Mouse (Mus musculus): ENCODE measurements around the gene Lrtm2. TPM values are rescaled to one million over a fixed set of nuclear protein-coding genes. Genes with fewer than 3 reads are reported as not detected.

Lrtm2 gene
- polyA plus RNA-seq, 1 experiment from 2014 or later = 0.25 TPM

DNA sequence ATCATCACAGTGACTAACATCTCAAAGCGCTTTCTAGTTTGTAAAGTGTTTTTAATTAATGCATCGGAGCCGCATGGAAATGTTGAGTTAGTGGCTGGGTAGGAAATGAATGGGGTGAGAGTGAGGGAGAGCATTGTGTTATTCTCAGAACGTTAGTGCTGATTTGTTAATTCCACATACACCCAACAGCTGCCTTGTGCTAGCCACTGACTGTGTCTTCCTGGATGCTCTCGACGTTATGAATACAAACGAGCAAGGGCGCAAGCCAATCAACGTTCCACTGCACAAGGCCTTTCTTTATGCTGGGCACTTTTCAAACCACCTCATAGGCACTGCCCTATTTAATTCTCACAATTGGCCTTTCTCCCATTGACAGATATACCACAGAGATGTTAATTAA, 11.8 kb downstream of the Lrtm2 start:
- 76% methylated on average over 9 of the region's 9 CpGs for WGBS
- Histone ChIP-seq H3K4me2 (no peak overlapping the region), H3K36me3 (no peaks in the 10 kb centered on the region), H3K27me3 (peaks cover 33% of the 10 kb centered on the region), H3K4me1 (replicated peaks) (no peaks in the 10 kb centered on the region), H3K9me3 (replicated peaks) (peaks cover 5% of the 10 kb centered on the region; the same call in 1 of the 2 replicates), H3K4me3 (no peak overlapping the region), H3K27ac (no peak overlapping the region), H3K9ac (no peak overlapping the region)
- no peak for ATAC-seq (replicated peaks; ENCODE audit: insufficient number of reproducible peaks, insufficient read depth, low FRiP score, low read depth)

DNA sequence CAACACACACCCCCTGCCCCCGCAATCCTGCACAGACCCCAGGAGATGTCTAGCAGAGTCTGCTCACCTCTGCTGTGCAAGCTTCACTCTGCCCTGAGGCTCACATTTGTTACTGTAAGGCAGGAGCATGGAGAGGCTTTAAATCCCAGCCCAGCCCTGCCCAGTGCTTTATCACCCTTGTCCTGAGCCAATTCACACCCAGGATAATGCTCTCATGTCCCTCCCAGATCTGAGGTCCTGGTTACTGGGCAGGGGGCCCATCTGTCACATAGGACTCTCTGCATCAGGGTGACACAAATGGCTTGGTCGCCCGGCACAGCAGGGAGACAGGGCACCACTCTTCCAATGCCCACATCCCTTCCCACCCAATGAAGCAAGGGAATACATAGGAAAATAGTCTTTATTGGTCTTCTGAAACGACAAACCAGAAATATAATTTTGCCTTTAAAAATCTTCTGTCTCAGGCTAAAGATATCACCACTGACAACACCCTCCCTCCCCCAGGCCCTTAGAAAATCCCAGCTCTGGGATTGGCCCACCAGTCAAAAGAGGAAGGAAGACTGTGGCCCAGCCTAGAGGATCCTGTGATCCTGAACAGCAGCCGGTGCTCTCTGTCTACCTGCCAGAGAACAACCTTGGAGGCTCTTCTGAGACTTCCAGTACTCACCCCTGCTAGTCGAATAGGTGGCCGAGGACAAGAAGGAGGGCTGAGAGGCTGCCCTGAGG, 15.7 kb downstream of the Lrtm2 start:
- WGBS = 37% methylated on average over 7 of the region's 7 CpGs
- no peak for ATAC-seq (replicated peaks; ENCODE audit: insufficient number of reproducible peaks, insufficient read depth, low FRiP score, low read depth)

DNA sequence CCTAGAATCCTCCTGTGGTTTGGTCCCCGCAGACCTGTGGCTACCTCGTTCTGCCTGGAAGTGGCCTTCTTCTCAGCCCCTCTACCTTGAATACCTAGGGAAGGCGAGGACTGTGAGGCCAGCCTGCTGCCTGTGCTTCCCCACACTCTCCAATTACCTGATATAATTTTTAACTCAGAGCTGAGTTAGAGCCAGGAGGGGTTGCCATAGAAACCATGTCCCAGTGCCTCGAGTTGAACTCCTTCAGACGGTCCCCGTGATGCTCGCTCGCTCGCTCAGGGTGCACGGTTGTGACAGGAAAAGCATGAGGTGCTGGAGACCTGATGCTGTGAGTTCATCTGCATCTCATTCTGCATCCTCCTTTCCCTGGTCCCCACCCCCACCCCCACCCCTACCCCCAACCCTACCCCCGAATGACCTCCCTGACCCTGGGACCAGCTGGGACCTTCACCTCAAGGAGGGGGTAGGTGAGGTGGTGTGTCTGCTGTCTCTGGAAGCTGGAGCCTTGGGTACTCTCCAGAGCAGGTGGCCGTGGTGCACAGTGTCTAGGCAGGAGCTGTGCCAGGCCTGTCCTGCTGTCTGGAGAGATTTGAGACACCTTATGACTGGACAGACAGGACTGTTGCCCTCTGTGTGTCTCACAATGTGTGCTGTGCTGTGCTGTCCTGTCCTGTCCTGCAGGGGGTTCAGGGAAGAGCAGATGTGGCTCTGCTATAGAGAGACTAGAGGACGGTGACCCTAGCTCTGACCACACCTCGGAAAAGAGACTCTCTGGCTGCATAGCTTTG, 16.8 kb downstream of the Lrtm2 start:
- Histone ChIP-seq H3K4me1 (replicated peaks) (no peaks in the 10 kb centered on the region), H3K4me3 (no peak overlapping the region), H3K27me3 (peaks cover 8% of the 10 kb centered on the region; the same call in 1 of the 2 replicates), H3K4me2 (no peak overlapping the region), H3K27ac (no peak overlapping the region), H3K9me3 (replicated peaks) (no peaks in the 10 kb centered on the region), H3K9ac (no peak overlapping the region), H3K36me3 (no peaks in the 10 kb centered on the region)
- ATAC-seq (replicated peaks; ENCODE audit: insufficient number of reproducible peaks, insufficient read depth, low FRiP score, low read depth) = no peak
- 45% methylated on average over 14 of the region's 14 CpGs for WGBS

More for the DNA sequence above, 15.7 kb downstream of the Lrtm2 start:
- Histone ChIP-seq H3K27me3 (peaks cover 3% of the 10 kb centered on the region; the same call in 1 of the 2 replicates), H3K4me3 (no peak overlapping the region), H3K9me3 (replicated peaks) (peaks cover 5% of the 10 kb centered on the region; the same call in 1 of the 2 replicates), H3K4me1 (replicated peaks) (no peaks in the 10 kb centered on the region), H3K36me3 (no peaks in the 10 kb centered on the region), H3K4me2 (no peak overlapping the region), H3K27ac (no peak overlapping the region), H3K9ac (no peak overlapping the region)

DNA sequence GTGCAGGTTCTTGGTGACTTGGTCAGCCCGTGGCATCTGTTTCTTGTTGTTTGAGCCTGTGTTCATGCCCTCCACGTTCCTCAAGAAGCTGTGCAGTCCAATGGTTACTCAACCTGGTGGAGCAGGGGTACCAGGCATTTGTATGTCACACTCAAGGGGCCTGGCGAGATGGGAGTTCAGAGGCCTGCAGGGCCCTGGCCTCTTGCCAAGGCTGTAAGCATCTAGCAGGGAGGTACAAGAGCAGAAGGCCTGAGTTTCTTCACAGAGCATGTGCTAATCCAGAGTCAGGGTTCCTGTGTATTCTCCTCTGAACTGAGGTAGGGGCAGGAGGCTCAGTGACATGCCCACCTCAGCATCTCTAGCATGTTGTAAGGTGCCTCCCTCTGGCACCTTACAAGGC, 17.5 kb downstream of the Lrtm2 start:
- no peaks in the 10 kb centered on the region for H3K36me3 ChIP-seq
- no peak overlapping the region for H3K27ac ChIP-seq
- no peak for ATAC-seq (replicated peaks; ENCODE audit: insufficient number of reproducible peaks, insufficient read depth, low FRiP score, low read depth)
- H3K4me1 ChIP-seq (replicated peaks) = no peaks in the 10 kb centered on the region
- 42% methylated on average over 3 of the region's 3 CpGs for WGBS
- H3K27me3 ChIP-seq = peaks cover 13% of the 10 kb centered on the region; the same call in 1 of the 2 replicates
- no peaks in the 10 kb centered on the region for H3K9me3 ChIP-seq (replicated peaks)
- no peak overlapping the region for H3K4me3 ChIP-seq
- H3K9ac ChIP-seq = no peak overlapping the region
- H3K4me2 ChIP-seq = no peak overlapping the region

DNA sequence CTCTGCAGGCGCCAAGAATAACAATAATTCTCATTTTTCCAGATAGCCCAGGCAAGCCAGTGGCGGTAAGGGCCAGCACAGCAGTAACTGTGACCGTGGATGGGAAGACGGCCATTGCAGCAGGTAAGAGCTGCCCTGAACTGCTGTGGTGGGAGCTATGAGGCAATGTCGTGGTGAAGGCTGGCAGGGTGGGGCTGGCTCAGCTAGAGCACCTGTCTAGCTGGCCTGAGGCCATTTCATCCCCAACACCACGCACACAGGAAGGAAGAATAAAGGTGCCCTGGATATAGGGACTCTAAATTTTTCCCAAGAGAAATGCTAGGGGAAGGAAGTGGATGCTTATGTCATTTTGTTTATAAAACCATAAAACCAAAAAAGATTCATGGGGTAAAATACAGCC, 18.2 kb downstream of the Lrtm2 start:
- H3K4me3 ChIP-seq = no peak overlapping the region
- no peak overlapping the region for H3K9ac ChIP-seq
- H3K4me1 ChIP-seq (replicated peaks) = no peaks in the 10 kb centered on the region
- peaks cover 13% of the 10 kb centered on the region; the same call in 1 of the 2 replicates for H3K27me3 ChIP-seq
- no peak overlapping the region for H3K27ac ChIP-seq
- no peaks in the 10 kb centered on the region for H3K36me3 ChIP-seq
- ATAC-seq (replicated peaks; ENCODE audit: insufficient number of reproducible peaks, insufficient read depth, low FRiP score, low read depth) = no peak
- WGBS = 65% methylated on average over 6 of the region's 6 CpGs
- no peak overlapping the region for H3K4me2 ChIP-seq
- H3K9me3 ChIP-seq (replicated peaks) = no peaks in the 10 kb centered on the region

DNA sequence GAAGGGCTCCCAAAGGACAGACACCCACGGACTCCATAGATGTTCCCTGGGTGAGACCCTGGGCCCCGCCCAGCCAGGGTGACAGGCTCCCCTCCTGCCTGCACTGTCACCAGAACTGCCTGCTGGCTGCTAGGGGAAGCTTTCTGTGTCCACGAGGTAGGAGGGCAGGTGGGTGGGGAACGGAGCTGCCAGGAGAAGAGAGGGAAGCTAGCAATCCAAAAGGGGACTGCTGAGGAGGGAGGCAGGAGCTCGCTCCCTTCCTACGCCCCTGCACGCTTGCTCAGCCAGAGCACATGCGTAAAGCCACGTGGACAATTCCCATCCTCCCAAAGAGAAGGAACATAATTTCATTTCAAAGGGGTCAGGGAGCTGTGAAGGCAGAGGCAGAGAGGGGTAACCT, 20.4 kb downstream of the Lrtm2 start:
- Histone ChIP-seq H3K27me3 (peaks cover 16% of the 10 kb centered on the region; the same call in 1 of the 2 replicates), H3K27ac (no peak overlapping the region), H3K9me3 (replicated peaks) (no peaks in the 10 kb centered on the region), H3K9ac (no peak overlapping the region), H3K4me3 (no peak overlapping the region), H3K4me2 (no peak overlapping the region), H3K4me1 (replicated peaks) (no peaks in the 10 kb centered on the region), H3K36me3 (no peaks in the 10 kb centered on the region)
- WGBS = 53% methylated on average over 9 of the region's 9 CpGs
- ATAC-seq (replicated peaks; ENCODE audit: insufficient number of reproducible peaks, insufficient read depth, low FRiP score, low read depth) = no peak

DNA sequence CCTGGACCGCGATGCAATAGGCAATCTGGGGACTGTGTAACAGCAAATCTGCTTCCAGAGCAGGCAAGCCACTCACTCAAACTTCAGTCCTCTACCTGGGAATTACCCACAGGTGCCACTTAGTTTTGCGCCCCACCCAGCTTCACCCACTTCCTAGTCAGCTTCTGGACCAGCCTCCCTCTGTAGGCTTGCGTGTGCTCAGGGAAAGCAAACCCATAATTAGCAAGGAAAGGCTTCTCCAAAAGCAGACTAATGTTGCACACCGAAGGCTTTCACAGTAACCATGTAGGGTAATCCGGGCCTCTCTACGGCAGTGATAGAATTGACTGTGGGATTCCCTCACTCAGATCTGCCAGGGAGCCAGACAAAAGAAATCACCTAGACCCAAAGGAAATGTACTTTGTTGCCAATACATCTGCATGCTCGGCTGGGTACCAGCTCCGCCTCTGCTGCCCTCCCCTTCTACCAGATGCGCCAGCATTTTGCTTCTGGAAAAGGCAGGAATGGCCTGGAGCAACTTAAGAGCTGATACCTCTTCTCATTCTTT, 22.6 kb downstream of the Lrtm2 start:
- H3K27ac ChIP-seq = no peak overlapping the region
- 62% methylated on average over 10 of the region's 10 CpGs for WGBS
- H3K27me3 ChIP-seq = peaks cover 14% of the 10 kb centered on the region; the same call in 1 of the 2 replicates
- H3K9me3 ChIP-seq (replicated peaks) = no peaks in the 10 kb centered on the region
- no peak for ATAC-seq (replicated peaks; ENCODE audit: insufficient number of reproducible peaks, insufficient read depth, low FRiP score, low read depth)
- no peak overlapping the region for H3K9ac ChIP-seq
- no peaks in the 10 kb centered on the region for H3K36me3 ChIP-seq
- H3K4me3 ChIP-seq = no peak overlapping the region
- no peak overlapping the region for H3K4me2 ChIP-seq
- no peaks in the 10 kb centered on the region for H3K4me1 ChIP-seq (replicated peaks)

DNA sequence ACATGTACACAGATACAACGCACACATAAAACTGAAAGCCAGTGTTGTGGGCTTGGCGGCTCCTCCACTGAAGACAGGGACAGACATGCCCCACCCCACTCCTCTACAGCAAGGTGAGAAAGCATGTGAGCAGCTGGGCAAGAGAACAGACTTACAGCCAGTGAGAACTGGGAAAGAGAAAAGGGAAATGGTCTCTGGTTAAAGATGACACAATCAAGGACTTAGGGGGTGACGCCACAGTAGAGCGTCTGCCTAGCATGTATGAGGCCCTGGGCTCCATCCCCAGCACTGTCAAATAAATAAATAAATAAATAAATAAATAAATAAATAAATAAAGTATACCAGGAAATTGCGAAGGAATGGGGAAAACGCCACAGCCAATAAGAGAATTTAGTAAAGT, 27.2 kb downstream of the Lrtm2 start:
- Histone ChIP-seq H3K36me3 (no peaks in the 10 kb centered on the region), H3K4me2 (no peak overlapping the region), H3K27ac (no peak overlapping the region), H3K9me3 (replicated peaks) (no peaks in the 10 kb centered on the region), H3K4me1 (replicated peaks) (no peaks in the 10 kb centered on the region), H3K4me3 (no peak overlapping the region), H3K9ac (no peak overlapping the region), H3K27me3 (0 out of 2 replicates have a peak, but pooled peaks cover 4% of the 10 kb centered on the region)
- ATAC-seq (replicated peaks; ENCODE audit: insufficient number of reproducible peaks, insufficient read depth, low FRiP score, low read depth) = no peak
- 81% methylated on average over 6 of the region's 6 CpGs for WGBS

DNA sequence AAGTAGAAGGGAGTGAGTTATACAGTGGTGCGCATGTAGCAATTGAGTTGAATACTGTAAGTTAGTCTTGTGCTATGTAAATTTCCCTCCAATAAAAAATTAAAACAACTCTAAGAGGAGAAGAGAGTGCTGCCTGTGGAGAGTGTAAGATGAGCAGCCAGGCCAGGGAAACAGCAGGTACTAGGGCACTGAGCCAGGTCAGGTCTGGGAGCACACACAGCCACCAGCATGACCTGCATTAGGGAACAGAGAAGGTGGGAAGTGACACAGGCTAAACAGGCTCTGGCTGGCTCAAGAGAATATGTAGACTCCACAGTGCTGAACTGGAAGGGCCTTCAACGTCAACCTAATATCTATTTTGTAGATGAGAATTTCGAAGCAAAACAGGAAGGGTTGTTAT, 29.3 kb downstream of the Lrtm2 start:
- no peak overlapping the region for H3K9ac ChIP-seq
- H3K4me2 ChIP-seq = no peak overlapping the region
- no peaks in the 10 kb centered on the region for H3K9me3 ChIP-seq (replicated peaks)
- H3K36me3 ChIP-seq = no peaks in the 10 kb centered on the region
- H3K27ac ChIP-seq = no peak overlapping the region
- no peaks in the 10 kb centered on the region for H3K4me1 ChIP-seq (replicated peaks)
- WGBS = 84% methylated on average over 3 of the region's 3 CpGs
- H3K27me3 ChIP-seq = peaks cover 3% of the 10 kb centered on the region; the same call in 1 of the 2 replicates
- no peak overlapping the region for H3K4me3 ChIP-seq
- no peak for ATAC-seq (replicated peaks; ENCODE audit: insufficient number of reproducible peaks, insufficient read depth, low FRiP score, low read depth)

DNA sequence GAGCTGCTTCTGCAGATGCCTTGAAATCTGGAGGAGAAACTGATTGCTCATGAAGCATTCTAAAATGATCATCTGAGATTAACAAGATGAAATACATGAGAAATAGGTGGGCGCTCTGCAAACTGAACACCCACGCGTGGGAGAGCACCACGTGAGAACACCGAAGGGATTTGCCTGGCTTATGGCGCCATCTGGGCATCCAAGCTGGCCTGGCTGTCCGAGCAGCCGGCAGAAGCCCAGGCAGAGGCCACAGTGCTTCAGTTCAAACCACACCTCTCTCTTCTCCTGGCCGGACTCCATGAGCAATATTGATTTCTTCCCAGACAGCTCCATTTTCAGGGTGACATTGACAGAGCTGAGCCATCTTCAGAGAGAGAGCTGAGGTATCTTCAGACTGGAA, 49.8 kb downstream of the Lrtm2 start:
- Histone ChIP-seq H3K4me2 (no peak overlapping the region), H3K9ac (no peak overlapping the region), H3K36me3 (no peaks in the 10 kb centered on the region), H3K27ac (no peak overlapping the region), H3K27me3 (no peaks in the 10 kb centered on the region), H3K9me3 (replicated peaks) (no peaks in the 10 kb centered on the region), H3K4me3 (no peak overlapping the region), H3K4me1 (replicated peaks) (no peaks in the 10 kb centered on the region)
- 63% methylated on average over 9 of the region's 9 CpGs for WGBS
- no peak for ATAC-seq (replicated peaks; ENCODE audit: insufficient number of reproducible peaks, insufficient read depth, low FRiP score, low read depth)

DNA sequence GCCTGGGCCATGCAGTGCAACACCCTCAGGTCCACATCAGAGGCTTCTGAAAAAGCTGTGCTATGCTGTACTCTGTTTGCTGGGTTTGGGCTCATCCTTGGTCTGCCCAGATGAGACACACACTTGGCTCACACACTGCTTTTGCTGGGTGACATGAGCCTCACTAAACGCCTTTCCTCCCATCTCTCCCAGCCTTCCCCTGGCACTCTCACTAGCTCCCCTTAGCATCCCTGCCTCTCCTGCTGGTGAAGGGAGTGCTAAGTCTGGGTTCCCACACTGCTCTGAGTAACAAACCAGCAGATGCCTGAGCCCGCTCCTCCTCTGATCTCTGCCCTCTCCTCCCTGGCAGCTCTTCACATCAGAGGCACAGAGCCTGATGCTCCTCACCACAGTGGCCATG, 53.9 kb downstream of the Lrtm2 start:
- ATAC-seq (replicated peaks; ENCODE audit: insufficient number of reproducible peaks, insufficient read depth, low FRiP score, low read depth) = no peak
- Histone ChIP-seq H3K36me3 (no peaks in the 10 kb centered on the region), H3K9ac (no peak overlapping the region), H3K4me3 (no peak overlapping the region), H3K4me1 (replicated peaks) (no peaks in the 10 kb centered on the region), H3K27me3 (no peaks in the 10 kb centered on the region), H3K9me3 (replicated peaks) (no peaks in the 10 kb centered on the region), H3K4me2 (no peak overlapping the region), H3K27ac (no peak overlapping the region)
- WGBS = 85% methylated on average over 2 of the region's 2 CpGs

Data from heart, embryonic 15.5 days (tissue).